Mouse (Mus musculus) adrenal gland, adult 10 weeks (tissue): Measurements from ENCODE around the gene Foxb2. TPM values are rescaled to one million over a fixed set of nuclear protein-coding genes. Genes with fewer than 3 reads are reported as not detected.

ENCODE experiments used
- polyA plus RNA-seq: library from polyadenylated mRNA; stranded (reverse); fragments of 350-450 nt; fragmentation: Illumina TruSeq; extraction: RNeasy Lipid Tissue Mini Kit (QIAGEN cat#74804); gene quantifications from one replicate; pipeline ENCODE4 v1.2.3, GENCODE M21; 2014; ENCODE audit warnings: low read depth, low replicate concordance

Gene Foxb2
- polyA plus RNA-seq: not detected

DNA sequence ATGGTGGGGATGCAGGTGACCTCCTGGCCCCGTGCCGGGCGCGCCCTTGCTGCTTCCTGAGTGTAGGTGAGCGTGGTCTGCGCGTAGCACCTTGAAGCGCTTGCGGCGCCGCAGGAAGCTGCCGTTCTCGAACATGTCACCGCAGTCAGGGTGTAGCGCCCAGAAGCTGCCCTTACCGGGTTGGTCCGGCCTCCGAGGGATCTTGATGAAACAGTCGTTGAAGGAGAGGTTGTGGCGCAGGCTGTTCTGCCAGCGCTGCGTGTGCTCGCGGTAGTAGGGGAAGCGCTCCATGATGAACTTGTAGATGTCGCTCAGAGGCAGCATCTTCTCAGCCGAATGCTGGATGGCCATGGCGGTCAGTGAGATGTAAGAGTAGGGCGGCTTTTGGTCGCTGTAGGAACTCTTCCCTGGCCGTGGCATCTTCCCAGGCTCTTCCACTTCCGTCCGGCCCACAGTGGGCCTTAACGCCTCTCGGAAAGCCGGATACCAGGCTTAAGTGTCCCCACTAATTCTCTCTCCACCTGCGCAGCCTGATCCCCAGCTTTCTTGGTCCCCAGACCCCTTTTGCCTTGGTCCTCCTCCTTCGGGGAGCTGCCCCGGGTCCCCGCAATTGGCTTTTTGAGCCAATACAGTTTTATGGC, at the start of gene Foxb2:
Gene Foxb2 (minus strand): TSS at position 585 of the 641 bp plus-strand sequence.

Other genes starting within 250 kb of the Foxb2 start
- gene Vps13a, start 92.9 kb downstream of the Foxb2 start, polyA plus RNA-seq: 58.1 TPM
- gene Prune2, start 82.3 kb upstream of the Foxb2 start, polyA plus RNA-seq: 29.2 TPM